Mouse (Mus musculus) forebrain, embryonic 15.5 days (tissue): ENCODE measurements around the gene Pltp. TPM values are rescaled to one million over a fixed set of nuclear protein-coding genes. Genes with fewer than 3 reads are reported as not detected.
A peak's percentile ranks its signal among the peaks of the same experiment; 100 is the strongest.

Experiments used
- ATAC-seq: fragments of 200-750 bp; cut with Nextera tagmentation; replicated peaks from 2 replicates; pipeline ENCODE4 v1.8.0; 2017; ENCODE audit warnings: mild to moderate bottlenecking, moderate TSS enrichment, moderate library complexity
- H3K27ac ChIP-seq: fragments of 300-500 bp; sonication (generic); replicated peaks from 2 replicates; pipeline ENCODE4 v1.5.1; 2015; ENCODE audit warnings: mild to moderate bottlenecking, inconsistent platforms
- H3K27me3 ChIP-seq: fragments of 300-500 bp; sonication (generic); 2 replicates; pipeline ENCODE4 v1.6.1; 2015; ENCODE audit warnings: inconsistent platforms
- H3K36me3 ChIP-seq: fragments of 300-500 bp; sonication (generic); 2 replicates; pipeline ENCODE4 v1.6.1; 2015; ENCODE audit warnings: mild to moderate bottlenecking, inconsistent platforms
- H3K4me1 ChIP-seq: fragments of 300-500 bp; sonication (generic); 2 replicates; pipeline ENCODE4 v1.6.1; 2015; ENCODE audit warnings: inconsistent platforms
- H3K4me2 ChIP-seq: fragments of 300-500 bp; sonication (generic); replicated peaks from 2 replicates; pipeline ENCODE4 v1.6.1; 2015; ENCODE audit warnings: mild to moderate bottlenecking, inconsistent platforms
- H3K4me3 ChIP-seq: fragments of 300-500 bp; sonication (generic); 2 replicates; pipeline ENCODE4 v1.5.1; 2015; ENCODE audit warnings: mild to moderate bottlenecking, inconsistent platforms
- H3K9ac ChIP-seq: fragments of 300-500 bp; sonication (generic); replicated peaks from 2 replicates; pipeline ENCODE4 v1.6.1; 2015; ENCODE audit warnings: mild to moderate bottlenecking, inconsistent platforms
- H3K9me3 ChIP-seq: fragments of 300-500 bp; sonication (generic); 2 replicates; pipeline ENCODE4 v1.6.1; 2016; ENCODE audit warnings: inconsistent platforms
- WGBS: fragments of 180-500 bp; shearing (Covaris S2); methylation state at CpG from one replicate; pipeline ENCODE4 v1.1.7; 2015; ENCODE audit warnings: mixed read lengths; 5-methylcytosine and 5-hydroxymethylcytosine counted together
- polyA plus RNA-seq: library from polyadenylated mRNA; unstranded; fragments of >200 nt; fragmentation: Nextera tagmentation; extraction: Ambion mirVana; gene quantifications from 2 replicates; pipeline ENCODE4 v1.2.1, GENCODE M21; 2015

Pltp gene
- polyA plus RNA-seq, 1 experiment from 2014 or later, result 50.7 TPM

DNA sequence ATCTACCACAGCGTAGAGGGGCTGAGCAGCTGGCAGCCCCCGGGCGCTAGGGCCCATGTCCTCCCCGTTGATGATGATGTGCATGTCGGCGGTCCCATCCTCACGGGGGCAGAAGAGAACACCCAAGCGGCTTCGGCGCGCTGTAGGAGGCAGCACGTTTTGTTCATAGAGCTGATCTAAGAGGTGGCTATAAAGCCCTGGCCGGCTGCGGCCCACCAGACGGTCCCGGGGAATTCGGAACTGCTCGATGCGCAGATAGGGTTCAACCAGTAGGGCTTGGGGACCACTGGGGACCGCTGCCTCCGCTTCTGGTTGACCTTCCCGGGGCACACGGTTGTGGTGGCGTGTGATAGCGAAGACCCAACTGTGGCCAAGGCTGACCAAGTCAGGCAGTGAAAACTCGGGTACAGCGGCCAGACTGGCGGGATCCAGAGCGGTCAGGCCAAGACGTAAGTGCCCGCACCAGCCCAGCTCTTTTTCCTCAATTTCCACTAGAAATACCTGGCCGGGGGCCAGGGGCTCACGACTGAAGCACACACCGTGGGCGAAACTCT, 24.7 kb downstream of the Pltp start, which contains the start of gene Ctsa:
Ctsa (plus strand) TSS at position 126 of the 554 bp plus-strand sequence.
- peak; percentile 79 for ATAC-seq
- WGBS, result under 1% methylated on average over 35 of the region's 35 CpGs
- peak within 1 kb of the TSS; percentile 81 for H3K4me3 ChIP-seq

DNA sequence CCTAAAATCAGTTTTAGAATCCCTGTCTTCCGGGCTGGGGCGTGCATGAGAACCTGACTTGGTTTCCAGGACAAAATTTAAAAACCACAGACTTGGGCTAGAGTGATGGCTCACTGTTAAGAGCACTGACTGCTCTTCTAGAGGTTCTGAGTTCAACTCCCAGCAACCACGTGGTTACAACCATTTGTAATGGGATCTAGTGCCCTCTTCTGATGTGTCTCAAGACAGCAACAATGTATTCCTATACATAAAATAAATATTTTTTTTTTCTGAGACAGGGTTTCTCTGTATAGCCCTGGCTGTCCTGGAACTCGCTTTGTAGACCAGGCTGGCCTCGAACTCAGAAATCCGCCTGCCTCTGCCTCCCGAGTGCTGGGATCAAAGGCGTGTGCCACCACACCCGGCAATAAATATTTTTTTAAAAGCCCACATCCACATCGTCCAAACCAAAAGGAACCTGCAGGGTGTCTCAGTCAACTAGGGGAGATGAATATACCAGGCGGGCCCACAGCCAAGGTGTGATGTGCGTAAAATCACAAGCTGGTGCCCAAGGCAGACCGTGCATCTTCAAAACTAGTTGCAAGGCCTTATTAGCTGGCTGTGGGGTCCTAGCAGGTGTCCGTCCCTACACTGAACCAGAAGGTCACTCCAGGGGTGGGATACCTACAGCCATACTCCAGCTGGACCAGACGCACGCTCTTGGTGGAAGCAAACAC, 25.3 kb downstream of the Pltp start:
- Histone ChIP-seq H3K27me3 (no peaks in the 10 kb centered on the region), H3K9ac (peak overlapping the region; percentile 73), H3K4me3 (peak overlapping the region; percentile 81), H3K4me1 (peaks cover 23% of the 10 kb centered on the region), H3K27ac (peak overlapping the region; percentile 82), H3K9me3 (no peaks in the 10 kb centered on the region), H3K36me3 (peaks cover 4% of the 10 kb centered on the region), H3K4me2 (peak overlapping the region; percentile 100)
- ATAC-seq, result no peak; the same call in 1 of the 2 replicates
- 61% methylated on average over 16 of the region's 16 CpGs for WGBS

More for the DNA sequence above, 24.7 kb downstream of the Pltp start, which contains the start of gene Ctsa:
- no peaks in the 10 kb centered on the region for H3K9me3 ChIP-seq
- H3K4me1 ChIP-seq, result peaks cover 23% of the 10 kb centered on the region
- no peaks in the 10 kb centered on the region for H3K27me3 ChIP-seq
- peak within 1 kb of the TSS; percentile 73 for H3K9ac ChIP-seq
- peaks cover 3% of the 10 kb centered on the region; the same call in 1 of the 2 replicates for H3K36me3 ChIP-seq
- H3K4me2 ChIP-seq, result peak within 1 kb of the TSS; percentile 100
- H3K27ac ChIP-seq, result peak within 1 kb of the TSS; percentile 82

DNA sequence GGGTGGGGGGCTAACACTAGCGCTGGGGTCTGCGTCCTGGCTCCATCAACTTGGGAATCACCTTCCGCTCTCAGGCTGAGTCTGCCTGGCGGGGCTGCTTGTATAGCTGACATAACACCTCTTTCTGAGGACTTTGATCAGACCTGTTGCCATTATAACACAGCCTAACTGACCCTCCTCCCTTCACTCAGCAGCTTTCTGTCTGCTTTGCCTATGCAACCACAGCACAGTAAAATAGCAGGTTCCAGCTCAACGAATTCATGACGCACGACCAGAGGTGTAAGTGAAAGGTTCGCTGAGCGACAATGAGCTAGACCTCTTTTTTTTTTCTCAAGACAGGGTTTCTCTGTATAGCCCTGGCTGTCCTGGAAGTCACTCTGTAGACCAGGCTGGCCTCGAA, 26.5 kb downstream of the Pltp start:
- Histone ChIP-seq H3K27ac (no peak overlapping the region), H3K9ac (no peak overlapping the region), H3K4me2 (no peak overlapping the region), H3K9me3 (no peaks in the 10 kb centered on the region), H3K36me3 (peaks cover 15% of the 10 kb centered on the region), H3K4me1 (peaks cover 23% of the 10 kb centered on the region), H3K4me3 (no peak overlapping the region), H3K27me3 (no peaks in the 10 kb centered on the region)
- ATAC-seq, result no peak
- 86% methylated on average over 10 of the region's 10 CpGs for WGBS

DNA sequence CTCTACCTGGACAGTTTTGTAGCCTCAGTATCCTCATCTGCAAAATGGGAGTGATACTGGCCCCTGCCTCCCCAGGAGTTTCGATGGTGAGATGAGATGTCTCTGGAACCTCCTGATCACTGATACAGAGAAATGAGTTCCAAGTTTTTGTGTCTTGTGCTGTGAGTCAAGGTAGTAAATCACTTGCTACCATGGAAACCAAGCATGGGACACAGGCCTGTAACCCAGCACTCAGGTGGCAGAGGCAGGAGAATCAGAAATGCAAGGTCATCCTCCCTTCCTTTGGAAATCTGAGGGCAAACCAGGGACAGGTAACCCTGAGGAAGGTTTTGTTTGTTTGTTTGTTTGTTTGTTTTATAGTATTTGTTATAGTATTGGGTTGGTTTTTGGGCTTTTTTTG, 28.4 kb downstream of the Pltp start:
- Histone ChIP-seq H3K4me1 (peaks cover 16% of the 10 kb centered on the region), H3K9ac (no peak overlapping the region), H3K4me3 (no peak overlapping the region), H3K27ac (no peak overlapping the region), H3K36me3 (peaks cover 28% of the 10 kb centered on the region), H3K27me3 (no peaks in the 10 kb centered on the region), H3K9me3 (no peaks in the 10 kb centered on the region), H3K4me2 (no peak overlapping the region)
- no peak for ATAC-seq
- 97% methylated on average over 1 of the region's 1 CpGs for WGBS

DNA sequence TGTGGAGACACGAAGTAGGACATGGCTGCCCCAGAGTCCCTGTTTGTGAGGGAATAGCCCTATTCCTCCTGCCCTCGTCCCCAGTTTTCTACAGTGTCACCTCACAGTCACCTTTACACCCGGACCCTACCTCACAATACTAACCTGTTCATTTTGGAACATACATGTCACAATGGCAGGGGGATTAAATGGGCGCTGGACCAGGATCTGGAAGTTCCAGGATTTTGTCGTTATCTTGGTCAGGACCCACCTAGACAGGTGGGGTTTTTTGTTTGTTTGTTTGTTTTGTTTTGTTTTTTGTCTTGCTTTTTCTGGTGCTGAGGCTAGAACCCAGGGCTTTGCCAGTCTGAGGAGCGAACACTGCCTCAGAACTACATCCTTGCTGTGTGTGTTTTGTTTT, 29.1 kb downstream of the Pltp start, which contains the start of gene Spata25:
Spata25 (minus strand) TSS at position 101 of the 400 bp plus-strand sequence.
- H3K4me2 ChIP-seq, result no peak within 1 kb of the TSS
- H3K9ac ChIP-seq, result no peak within 1 kb of the TSS
- H3K4me3 ChIP-seq, result no peak within 1 kb of the TSS
- H3K27me3 ChIP-seq, result no peaks in the 10 kb centered on the region
- no peaks in the 10 kb centered on the region for H3K9me3 ChIP-seq
- ATAC-seq, result no peak
- peaks cover 28% of the 10 kb centered on the region for H3K36me3 ChIP-seq
- H3K4me1 ChIP-seq, result peaks cover 21% of the 10 kb centered on the region
- no peak within 1 kb of the TSS for H3K27ac ChIP-seq
- WGBS, result 83% methylated on average over 6 of the region's 6 CpGs

DNA sequence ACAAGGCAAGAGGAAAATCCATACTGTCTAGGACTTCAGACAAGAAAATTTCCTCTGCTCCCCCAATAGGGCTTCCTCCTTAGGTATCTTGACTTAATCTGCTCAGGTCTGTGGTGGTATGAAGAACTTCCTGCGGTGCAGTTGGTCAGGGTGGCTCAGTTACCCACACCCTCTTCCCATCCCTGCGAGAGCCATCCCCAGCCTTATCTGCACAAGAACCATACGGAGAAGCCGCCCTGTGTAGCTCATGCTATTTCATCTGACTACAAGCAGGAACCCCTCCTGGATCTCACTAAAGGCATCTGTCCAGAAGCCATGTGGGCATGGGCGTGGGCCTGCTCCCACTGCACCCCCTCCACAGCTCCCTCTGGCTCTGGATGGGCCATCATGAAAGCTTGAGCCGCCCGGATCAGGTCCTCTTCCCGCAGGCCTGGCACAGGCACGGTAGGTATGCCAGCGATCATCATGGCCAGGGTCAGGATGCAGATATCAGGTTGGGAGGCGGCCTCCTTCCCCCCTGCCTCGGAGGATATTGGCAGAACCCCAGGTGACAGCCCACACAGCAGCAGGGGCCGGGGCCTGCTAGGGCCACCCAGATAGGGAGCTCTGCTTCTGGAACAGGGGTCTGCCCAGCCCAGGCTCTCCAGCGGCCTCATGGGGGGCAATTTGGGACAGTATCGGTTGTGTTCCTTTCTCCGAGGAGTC, 30.2 kb downstream of the Pltp start:
- peaks cover 18% of the 10 kb centered on the region for H3K4me1 ChIP-seq
- H3K27ac ChIP-seq, result no peak overlapping the region
- no peaks in the 10 kb centered on the region for H3K9me3 ChIP-seq
- 90% methylated on average over 16 of the region's 16 CpGs for WGBS
- no peak overlapping the region for H3K4me2 ChIP-seq
- no peak overlapping the region for H3K4me3 ChIP-seq
- no peaks in the 10 kb centered on the region for H3K27me3 ChIP-seq
- ATAC-seq, result no peak
- peaks cover 28% of the 10 kb centered on the region for H3K36me3 ChIP-seq
- H3K9ac ChIP-seq, result no peak overlapping the region

DNA sequence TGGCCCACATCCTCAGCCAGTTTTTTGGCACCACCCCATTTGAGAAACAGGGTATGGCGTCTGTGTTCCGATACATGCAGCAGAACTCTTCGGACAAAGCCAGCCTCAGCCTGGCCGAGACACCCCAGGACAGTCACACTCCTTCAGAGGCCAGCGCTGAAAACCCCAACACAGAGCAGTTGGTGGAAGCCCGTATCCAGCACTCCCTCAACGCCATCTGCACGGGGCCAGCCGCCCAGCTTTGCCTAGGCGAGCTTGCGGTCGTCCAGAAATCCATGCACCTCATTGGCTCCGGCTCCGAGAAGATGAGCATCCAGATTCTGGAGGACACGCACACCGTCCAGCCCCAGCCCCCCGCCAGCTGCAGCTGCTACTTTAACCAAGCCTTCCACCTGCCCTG, 32.0 kb downstream of the Pltp start:
- H3K4me1 ChIP-seq, result peaks cover 23% of the 10 kb centered on the region

DNA sequence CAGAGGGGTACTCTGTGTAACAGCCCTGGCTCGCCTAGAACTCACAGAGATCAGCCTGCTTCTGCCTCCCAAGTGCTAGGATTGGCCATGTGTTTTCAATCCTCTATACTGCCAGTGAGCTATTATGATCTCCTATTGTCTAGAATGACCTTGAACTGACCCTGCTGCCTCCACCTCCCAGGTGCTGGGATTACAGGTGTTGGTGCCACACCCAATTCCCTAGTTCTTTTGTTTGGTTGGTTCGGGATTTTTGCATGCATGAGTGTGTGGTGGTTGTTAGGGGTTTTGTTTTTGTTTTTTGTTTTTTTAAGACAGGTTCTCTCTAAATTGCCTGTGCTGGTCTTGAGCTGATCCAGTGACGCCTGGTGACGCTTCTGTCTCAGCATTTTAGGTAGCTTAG, 33.5 kb downstream of the Pltp start:
- 88% methylated on average over 4 of the region's 4 CpGs for WGBS
- no peak for ATAC-seq
- H3K4me3 ChIP-seq, result no peak overlapping the region
- peak overlapping the region; percentile 66 for H3K4me2 ChIP-seq
- no peak overlapping the region for H3K9ac ChIP-seq
- H3K9me3 ChIP-seq, result no peaks in the 10 kb centered on the region
- H3K27me3 ChIP-seq, result no peaks in the 10 kb centered on the region
- peaks cover 44% of the 10 kb centered on the region for H3K36me3 ChIP-seq
- H3K4me1 ChIP-seq, result peaks cover 23% of the 10 kb centered on the region
- no peak overlapping the region for H3K27ac ChIP-seq

More for the DNA sequence above, 32.0 kb downstream of the Pltp start:
- H3K9me3 ChIP-seq, result no peaks in the 10 kb centered on the region
- no peak overlapping the region for H3K9ac ChIP-seq
- H3K36me3 ChIP-seq, result peaks cover 40% of the 10 kb centered on the region
- H3K4me2 ChIP-seq, result no peak overlapping the region
- no peak overlapping the region for H3K4me3 ChIP-seq
- ATAC-seq, result no peak
- 94% methylated on average over 17 of the region's 17 CpGs for WGBS
- H3K27ac ChIP-seq, result no peak overlapping the region
- no peaks in the 10 kb centered on the region for H3K27me3 ChIP-seq

DNA sequence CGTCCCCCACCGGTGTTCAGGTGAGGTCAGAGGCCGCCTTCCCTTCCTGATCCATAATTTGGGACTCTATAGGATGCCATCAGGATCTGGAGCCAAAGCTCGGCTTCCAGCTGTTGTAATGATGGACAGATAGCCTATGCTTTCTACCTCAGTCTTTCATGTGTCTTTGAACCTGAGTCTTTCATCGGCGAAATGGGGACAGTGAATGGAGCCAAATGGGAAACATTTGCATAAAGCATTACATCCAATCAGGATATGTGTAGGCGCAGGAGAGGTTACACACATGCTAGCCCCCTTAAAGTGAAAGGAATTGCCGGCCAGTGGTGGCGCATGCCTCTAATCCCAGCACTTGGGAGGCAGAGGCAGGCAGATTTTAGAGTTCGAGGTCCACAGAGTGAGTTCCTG, 34.3 kb downstream of the Pltp start:
- peak overlapping the region; percentile 75 for H3K9ac ChIP-seq
- H3K27me3 ChIP-seq, result no peaks in the 10 kb centered on the region
- H3K4me2 ChIP-seq, result peak overlapping the region; percentile 66
- H3K4me1 ChIP-seq, result peaks cover 23% of the 10 kb centered on the region
- peak overlapping the region; percentile 88 for H3K27ac ChIP-seq
- H3K4me3 ChIP-seq, result peak overlapping the region; percentile 73
- peaks cover 44% of the 10 kb centered on the region for H3K36me3 ChIP-seq
- WGBS, result under 1% methylated on average over 10 of the region's 10 CpGs
- no peaks in the 10 kb centered on the region for H3K9me3 ChIP-seq
- peak; percentile 71 for ATAC-seq

DNA sequence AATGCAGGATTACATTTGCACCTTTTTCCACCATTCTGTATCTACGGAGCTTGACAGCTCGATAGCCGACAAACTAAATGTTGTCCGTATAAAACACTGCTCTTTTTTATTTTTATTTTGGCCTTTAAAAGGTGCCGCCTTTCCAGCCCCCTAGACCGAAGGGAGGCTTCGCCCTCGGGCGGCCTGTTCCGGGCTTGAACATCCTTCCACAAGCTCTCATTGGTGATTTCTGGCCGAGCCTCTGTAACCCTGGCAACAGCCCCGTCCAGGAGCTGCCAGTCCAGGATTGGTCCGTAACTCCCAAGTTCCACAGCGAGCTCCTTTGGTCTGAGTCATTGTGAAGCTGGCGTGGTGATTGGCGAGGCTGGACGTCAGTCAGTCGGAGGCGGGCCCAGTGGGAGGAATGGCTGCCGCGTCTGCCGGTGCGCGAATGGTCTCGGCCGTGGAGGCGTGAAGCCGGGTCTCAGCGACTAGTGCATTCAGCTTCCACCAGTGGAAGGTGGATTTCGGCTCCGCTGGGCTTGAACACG, 34.8 kb downstream of the Pltp start, which contains the start of gene Zswim1:
Zswim1 (plus strand) TSS at position 51 of the 530 bp plus-strand sequence.
- Histone ChIP-seq H3K4me3 (peak within 1 kb of the TSS; percentile 73), H3K36me3 (peaks cover 44% of the 10 kb centered on the region), H3K9me3 (no peaks in the 10 kb centered on the region), H3K27ac (peak within 1 kb of the TSS; percentile 88), H3K9ac (peak within 1 kb of the TSS; percentile 75), H3K4me2 (peak within 1 kb of the TSS; percentile 66), H3K4me1 (peaks cover 23% of the 10 kb centered on the region), H3K27me3 (no peaks in the 10 kb centered on the region)
- peak; percentile 99 for ATAC-seq
- under 1% methylated on average over 32 of the region's 32 CpGs for WGBS

DNA sequence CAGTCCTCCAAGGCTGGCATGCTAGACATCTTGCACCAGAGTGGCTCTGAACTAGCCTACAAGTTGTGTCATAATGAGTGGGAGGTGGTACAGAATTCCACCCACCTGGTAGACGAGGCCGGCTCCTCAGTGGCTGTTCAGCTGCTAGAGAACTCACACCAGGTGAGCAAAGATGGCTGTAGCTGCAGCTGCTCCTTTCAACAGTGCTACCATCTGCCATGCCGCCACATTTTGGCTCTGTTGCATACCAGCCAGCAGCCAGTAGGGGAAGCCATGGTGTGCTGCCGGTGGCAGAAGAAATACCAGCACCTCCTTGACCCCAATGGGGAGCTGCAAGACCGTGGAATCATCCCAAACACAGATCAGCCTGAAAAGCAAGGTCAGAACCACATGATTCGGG, 36.5 kb downstream of the Pltp start:
- no peak for ATAC-seq
- Histone ChIP-seq H3K4me3 (no peak overlapping the region), H3K27ac (no peak overlapping the region), H3K9me3 (no peaks in the 10 kb centered on the region), H3K4me2 (no peak overlapping the region), H3K9ac (no peak overlapping the region), H3K36me3 (peaks cover 31% of the 10 kb centered on the region), H3K4me1 (peaks cover 23% of the 10 kb centered on the region), H3K27me3 (no peaks in the 10 kb centered on the region)
- 79% methylated on average over 6 of the region's 6 CpGs for WGBS

DNA sequence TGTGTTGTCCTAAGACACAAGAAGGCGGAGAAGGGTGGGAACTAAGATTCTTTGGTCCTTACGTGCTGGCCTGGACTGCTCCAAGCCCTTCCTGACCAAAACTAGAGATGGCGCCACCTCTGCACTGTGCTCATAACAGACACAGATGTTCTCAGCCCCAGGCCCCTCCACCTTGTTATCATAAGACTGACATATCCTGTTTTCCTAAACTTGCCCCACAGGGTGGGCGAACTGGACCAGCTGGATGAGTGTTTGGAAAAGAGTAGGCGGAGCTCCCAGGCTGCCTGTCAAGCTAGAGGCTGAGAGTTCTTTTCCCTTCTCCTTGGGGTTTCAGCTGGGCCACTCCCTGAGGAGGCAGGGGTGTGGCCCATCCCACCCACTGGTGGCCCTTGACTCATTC, 39.8 kb downstream of the Pltp start:
- WGBS, result 79% methylated on average over 5 of the region's 5 CpGs
- Histone ChIP-seq H3K9ac (no peak overlapping the region), H3K27me3 (no peaks in the 10 kb centered on the region), H3K4me1 (peaks cover 9% of the 10 kb centered on the region), H3K4me2 (no peak overlapping the region), H3K4me3 (no peak overlapping the region), H3K36me3 (peaks cover 18% of the 10 kb centered on the region), H3K27ac (no peak overlapping the region), H3K9me3 (no peaks in the 10 kb centered on the region)
- ATAC-seq, result no peak
